In the genomic region with DNA sequence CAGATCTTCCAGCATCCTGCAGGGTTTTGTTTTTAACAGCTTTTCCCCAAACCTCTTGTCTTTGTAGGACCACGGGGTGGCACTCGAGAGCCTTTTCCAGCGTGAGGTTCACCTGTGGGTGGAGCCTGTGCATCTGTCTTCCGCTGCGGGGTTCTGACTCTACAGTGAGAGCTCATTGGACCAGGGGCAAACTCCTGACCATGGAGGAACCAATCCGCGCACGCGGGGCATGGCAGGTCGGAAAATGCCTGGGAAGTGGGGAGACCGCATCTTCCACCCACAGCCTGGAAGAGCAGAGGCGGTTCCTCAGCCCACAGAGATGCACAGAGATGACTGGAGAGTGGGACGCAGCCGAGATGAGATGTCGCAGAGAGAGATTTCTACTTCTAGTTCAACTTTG, we compare ENCODE assay signal across 8 mouse cellular contexts. TPM values are rescaled to one million over a fixed set of nuclear protein-coding genes. Genes with fewer than 3 reads are reported as not detected.
DNase-seq lines count a peak whose midpoint lies in the region; ATAC-seq and TF ChIP-seq lines count a peak whose summit lies in the region.

No protein-coding gene starts in this region.

- TF ChIP-seq CTCF in kidney, adult 2 months (conservative IDR thresholded peaks at IDR 0.05; ENCODE audit: insufficient read depth, insufficient read length, low read depth, low read length) = peak; percentile 92
- TF ChIP-seq CTCF in spleen, adult 2 months (IDR thresholded peaks at IDR 0.05; ENCODE audit: extremely low read depth, insufficient read depth, insufficient read length, insufficient replicate concordance) = peak; percentile 91

- WGBS in embryonic facial prominence, embryonic 13.5 days = 1% methylated on average over 15 of the region's 15 CpGs
- 1% methylated on average over 15 of the region's 15 CpGs for WGBS in kidney, adult 2 months
- 1% methylated on average over 15 of the region's 15 CpGs for WGBS in limb, embryonic 12.5 days
- WGBS in midbrain, embryonic 15.5 days = 2% methylated on average over 15 of the region's 15 CpGs
- under 1% methylated on average over 15 of the region's 15 CpGs for WGBS in spleen, adult 2 months

- H3K4me1 ChIP-seq in embryonic facial prominence, embryonic 13.5 days = peaks cover 4% of the 10 kb centered on the region; the same call in 1 of the 2 replicates
- H3K4me1 ChIP-seq in kidney, adult 2 months (ENCODE audit: control insufficient read depth, insufficient read depth, low read length) = no peaks in the 10 kb centered on the region
- H3K4me1 ChIP-seq in limb, embryonic 12.5 days (replicated peaks) = no peaks in the 10 kb centered on the region
- peaks cover 4% of the 10 kb centered on the region; the same call in 1 of the 2 replicates for H3K4me1 ChIP-seq in midbrain, embryonic 15.5 days
- H3K4me1 ChIP-seq in spleen, adult 2 months (ENCODE audit: control insufficient read depth, insufficient read depth, insufficient read length) = no peaks in the 10 kb centered on the region

- peak; percentile 91 for DNase-seq in 3134 (ENCODE audit: extremely low read depth, insufficient read length, low spot score)
- DNase-seq in adrenal gland, postnatal 36 days = peak; percentile 96
- peak; percentile 96 to 97 for DNase-seq in heart, adult 18-20 months
- peak; percentile 98 for DNase-seq in kidney, adult 2 months
- peak; percentile 89 to 93 for DNase-seq in spleen, adult 2 months (ENCODE audit: low read depth in 1 of 2, low spot score in 2 of 2)

- peak overlapping the region; percentile 59; the same call in 1 of the 2 replicates for H3K9ac ChIP-seq in embryonic facial prominence, embryonic 13.5 days
- H3K9ac ChIP-seq in limb, embryonic 12.5 days (replicated peaks) = peak overlapping the region; percentile 40
- peak overlapping the region; percentile 52 for H3K9ac ChIP-seq in midbrain, embryonic 15.5 days

- TF ChIP-seq POLR2A in kidney, adult 2 months (IDR thresholded peaks at IDR 0.05; ENCODE audit: low read depth, low read length) = peak; percentile 57
- TF ChIP-seq POLR2A in spleen, adult 2 months (IDR thresholded peaks at IDR 0.05; ENCODE audit: low read depth, low read length) = no peak

- peak overlapping the region; percentile 41 for H3K4me3 ChIP-seq in embryonic facial prominence, embryonic 13.5 days
- peak overlapping the region; percentile 40; the same call in 1 of the 2 replicates for H3K4me3 ChIP-seq in kidney, adult 2 months (ENCODE audit: insufficient read depth, low read depth, low read length)
- peak overlapping the region; percentile 38 for H3K4me3 ChIP-seq in limb, embryonic 12.5 days (replicated peaks)
- peak overlapping the region; percentile 42 for H3K4me3 ChIP-seq in midbrain, embryonic 15.5 days
- peak overlapping the region; percentile 60 for H3K4me3 ChIP-seq in spleen, adult 2 months (ENCODE audit: extremely low read depth, insufficient read depth, insufficient read length)

- peak overlapping the region; percentile 82 for H3K27ac ChIP-seq in embryonic facial prominence, embryonic 13.5 days
- H3K27ac ChIP-seq in kidney, adult 2 months (ENCODE audit: insufficient read depth, low read depth, low read length) = 0 out of 2 replicates have a peak overlapping the region, but pooled peaks have one; percentile 27
- peak overlapping the region; percentile 70; the same call in 1 of the 2 replicates for H3K27ac ChIP-seq in limb, embryonic 12.5 days
- peak overlapping the region; percentile 87 for H3K27ac ChIP-seq in midbrain, embryonic 15.5 days
- H3K27ac ChIP-seq in spleen, adult 2 months (ENCODE audit: insufficient read depth, low read length) = peak overlapping the region; percentile 53

- ATAC-seq in embryonic facial prominence, embryonic 13.5 days (ENCODE audit: insufficient number of reproducible peaks, insufficient read depth, low FRiP score, low TSS enrichment, low read depth) = peak; percentile 100
- ATAC-seq in limb, embryonic 12.5 days (ENCODE audit: insufficient number of reproducible peaks, insufficient read depth, low FRiP score, low TSS enrichment, low read depth) = peak; percentile 99
- ATAC-seq in midbrain, embryonic 15.5 days (replicated peaks) = peak; percentile 100

- no peaks in the 10 kb centered on the region for H3K36me3 ChIP-seq in embryonic facial prominence, embryonic 13.5 days
- no peaks in the 10 kb centered on the region for H3K36me3 ChIP-seq in kidney, adult 2 months (ENCODE audit: control insufficient read depth, insufficient read depth, low read length)
- H3K36me3 ChIP-seq in limb, embryonic 12.5 days = no peaks in the 10 kb centered on the region
- no peaks in the 10 kb centered on the region for H3K36me3 ChIP-seq in midbrain, embryonic 15.5 days (replicated peaks)
- H3K36me3 ChIP-seq in spleen, adult 2 months (ENCODE audit: control insufficient read depth, insufficient read depth, low read length) = no peaks in the 10 kb centered on the region

- H3K4me2 ChIP-seq in embryonic facial prominence, embryonic 13.5 days = peak overlapping the region; percentile 60
- H3K4me2 ChIP-seq in limb, embryonic 12.5 days = peak overlapping the region; percentile 61
- H3K4me2 ChIP-seq in midbrain, embryonic 15.5 days = peak overlapping the region; percentile 67

- H3K9me3 ChIP-seq in embryonic facial prominence, embryonic 13.5 days = no peaks in the 10 kb centered on the region
- no peaks in the 10 kb centered on the region for H3K9me3 ChIP-seq in limb, embryonic 12.5 days
- H3K9me3 ChIP-seq in midbrain, embryonic 15.5 days = no peaks in the 10 kb centered on the region

- H3K27me3 ChIP-seq in embryonic facial prominence, embryonic 13.5 days = no peaks in the 10 kb centered on the region
- H3K27me3 ChIP-seq in kidney, adult 2 months (replicated peaks; ENCODE audit: control insufficient read depth, insufficient read depth, low read length) = no peaks in the 10 kb centered on the region
- H3K27me3 ChIP-seq in limb, embryonic 12.5 days = no peaks in the 10 kb centered on the region
- H3K27me3 ChIP-seq in midbrain, embryonic 15.5 days (replicated peaks) = no peaks in the 10 kb centered on the region
- no peaks in the 10 kb centered on the region for H3K27me3 ChIP-seq in spleen, adult 2 months (ENCODE audit: control insufficient read depth, insufficient read depth, low read length)

RNA-seq across cellular contexts. Expression of a gene that starts 38.5 kb away (rescaled TPM):
- total RNA-seq in adrenal gland, postnatal 36 days (2021) = 10 to 100 TPM; 13.8 to 15.8 TPM
- 21.5 and 23.4 TPM in 2 replicates for polyA plus RNA-seq in embryonic facial prominence, embryonic 13.5 days (2015; fragmentation: Nextera tagmentation; extraction: Ambion mirVana)
- total RNA-seq in heart, adult 18-20 months (2021) = 1 to 10 TPM; 3.9 to 5.9 TPM
- polyA plus RNA-seq in kidney, adult 2 months (2012; rRNA removed) = 2.5 and 3.5 TPM in 2 replicates
- polyA plus RNA-seq in limb, embryonic 12.5 days (2016; fragmentation: Nextera tagmentation; extraction: Ambion mirVana) = 23.3 and 24.0 TPM in 2 replicates
- polyA plus RNA-seq in midbrain, embryonic 15.5 days (2015; fragmentation: Nextera tagmentation; extraction: Ambion mirVana) = 16.3 and 17.6 TPM in 2 replicates
- 2.0 and 2.6 TPM in 2 replicates for polyA plus RNA-seq in spleen, adult 2 months (2012; rRNA removed)

Comparison
In these comparisons a context has a peak if more than half of its experiments do, and no peak if none do; other contexts are left out.
1. Peak in every context shown above with its lines: DNase-seq, ATAC-seq, H3K4me3 ChIP-seq and H3K27ac ChIP-seq.
2. H3K27ac ChIP-seq: peak in every context shown above with its lines; median percentile 87 in midbrain, embryonic 15.5 days; 82 in embryonic facial prominence, embryonic 13.5 days; 70 in limb, embryonic 12.5 days; 53 in spleen, adult 2 months; 27 in kidney, adult 2 months.